Mouse (Mus musculus) CD4-positive helper T cell, adult 2 months (primary cell): ENCODE measurements around the gene Acbd6.

Source experiments
- DNase-seq: peaks from one replicate; pipeline ENCODE4 v3.0.0-alpha.2; 2012; ENCODE audit warnings: low read depth, missing footprints, low spot score

Acbd6 gene

GRCm38 (mm10) chr1:155720006-155720405 is 162.1 kb downstream of the Acbd6 start:
- no peak for DNase-seq

GRCm38 (mm10) chr1:155721443-155721842 is 163.5 kb downstream of the Acbd6 start:
- DNase-seq, result no peak

- peak; percentile 47 for DNase-seq
These were observed 164.3 kb downstream of the Acbd6 start for GRCm38 (mm10) chr1:155722185-155722584.

- no peak for DNase-seq
These were observed 166.4 kb downstream of the Acbd6 start for GRCm38 (mm10) chr1:155724301-155724700.

- no peak for DNase-seq
These were observed 168.0 kb downstream of the Acbd6 start for GRCm38 (mm10) chr1:155725876-155726275.

GRCm38 (mm10) chr1:155727830-155728229 is 169.9 kb downstream of the Acbd6 start:
- DNase-seq, result no peak

GRCm38 (mm10) chr1:155729113-155729795 is 171.3 kb downstream of the Acbd6 start:
- no peak for DNase-seq

- no peak for DNase-seq
These were observed 173.2 kb downstream of the Acbd6 start for GRCm38 (mm10) chr1:155731156-155731555.

- DNase-seq, result no peak
These were observed 178.3 kb downstream of the Acbd6 start for GRCm38 (mm10) chr1:155736096-155736825.

- DNase-seq, result no peak
These were observed 179.3 kb downstream of the Acbd6 start for GRCm38 (mm10) chr1:155737017-155737808.

GRCm38 (mm10) chr1:155737809-155738383 is 180.0 kb downstream of the Acbd6 start:
- DNase-seq, result no peak
